Mouse (Mus musculus) MEL (cell line): ENCODE measurements at regions not wholly inside any gene's neighbourhood (a gene's known extent, or its start where the extent isn't known, plus 50 kb on each side); places are given as distances from the start of the nearest gene placed in this dataset.

ENCODE experiments used
- DNase-seq: peaks from one replicate; pipeline ENCODE4 v3.0.0; 2011; ENCODE audit warnings: low read depth, low spot score
- H3K27ac ChIP-seq: 2 replicates; pipeline ENCODE4 v1.5.1; 2012; ENCODE audit warnings: low read depth, mild to moderate bottlenecking, control low read depth, low read length, moderate library complexity; ENCODE audit not compliant: control insufficient read depth
- H3K27me3 ChIP-seq, 2 experiments: fragments of 150-350 bp in 1 of 2; sonication (generic) in 1 of 2; 2 replicates each; pipeline ENCODE4 v1.6.1; 2012; ENCODE audit warnings: low read length in 2 of 2, mild to moderate bottlenecking in 2 of 2, improper control_type of control experiment in 1 of 2, moderate library complexity in 1 of 2; ENCODE audit not compliant: insufficient read depth in 2 of 2, control insufficient read depth in 1 of 2
- H3K36me3 ChIP-seq, 2 experiments: 2 replicates each; pipeline ENCODE4 v1.6.1; 2012 to 2014; ENCODE audit warnings: low read length in 2 of 2, improper control_type of control experiment in 1 of 2, inconsistent platforms in 1 of 2, mild to moderate bottlenecking in 1 of 2; ENCODE audit not compliant: insufficient read depth in 2 of 2, control insufficient read depth in 1 of 2
- H3K4me1 ChIP-seq, 2 experiments: fragments of 150-350 bp in 1 of 2; sonication (generic) in 1 of 2; 2 replicates each; pipeline ENCODE4 v1.6.1; 2012; ENCODE audit warnings: low read length in 2 of 2, improper control_type of control experiment in 1 of 2, mild to moderate bottlenecking in 1 of 2; ENCODE audit not compliant: insufficient read depth in 2 of 2, control insufficient read depth in 1 of 2
- H3K4me3 ChIP-seq, 2 experiments: fragments of 150-350 bp in 1 of 2; sonication (generic) in 1 of 2; 2 replicates each; pipeline ENCODE4 v1.5.1; 2012; ENCODE audit warnings: low read depth in 2 of 2, low read length in 2 of 2, mild to moderate bottlenecking in 2 of 2, moderate library complexity in 2 of 2, control low read depth in 1 of 2, improper control_type of control experiment in 1 of 2; ENCODE audit not compliant: control insufficient read depth in 1 of 2, insufficient read depth in 1 of 2
- H3K79me2 ChIP-seq: 2 replicates; pipeline ENCODE4 v1.6.1; 2012; ENCODE audit warnings: mild to moderate bottlenecking, low read length, moderate library complexity; ENCODE audit not compliant: control insufficient read depth, poor library complexity, insufficient read depth
- H3K9ac ChIP-seq: 2 replicates; pipeline ENCODE4 v1.6.1; 2012; ENCODE audit warnings: low read depth, mild to moderate bottlenecking, control low read depth, low read length, moderate library complexity; ENCODE audit not compliant: control insufficient read depth, poor library complexity, severe bottlenecking
- H3K9me3 ChIP-seq: fragments of 150-350 bp; sonication (generic); replicated peaks from 2 replicates; pipeline ENCODE4 v1.6.1; 2012; ENCODE audit warnings: mild to moderate bottlenecking, low read length, improper control_type of control experiment, moderate library complexity; ENCODE audit not compliant: insufficient read depth
- BHLHE40 ChIP-seq: IDR thresholded peaks from 2 replicates; pipeline ENCODE4 v1.6.1; 2012; ENCODE audit warnings: low read depth, mild to moderate bottlenecking, inconsistent platforms, low read length, improper control_type of control experiment, borderline replicate concordance
- CHD1 ChIP-seq: IDR thresholded peaks from 2 replicates; pipeline ENCODE4 v1.6.1; 2012; ENCODE audit warnings: low read depth, mild to moderate bottlenecking, inconsistent platforms, low read length, improper control_type of control experiment
- CTCF ChIP-seq, 3 experiments: IDR thresholded peaks in 2 of 3; conservative IDR thresholded peaks in 1 of 3; 2 replicates each; pipeline ENCODE4 v1.5.1; 2011 to 2012; ENCODE audit warnings: low read length in 3 of 3, low read depth in 2 of 3, mild to moderate bottlenecking in 2 of 3, improper control_type of control experiment in 1 of 3, inconsistent platforms in 1 of 3, mixed read lengths in 1 of 3, moderate library complexity in 1 of 3; ENCODE audit not compliant: control insufficient read depth in 1 of 3, insufficient read depth in 1 of 3, poor library complexity in 1 of 3, severe bottlenecking in 1 of 3
- E2F4 ChIP-seq: IDR thresholded peaks from 2 replicates; pipeline ENCODE4 v1.6.1; 2011; ENCODE audit warnings: low read depth, low read length, improper control_type of control experiment, borderline replicate concordance
- ELF1 ChIP-seq: IDR thresholded peaks from 2 replicates; pipeline ENCODE4 v1.6.1; 2014; ENCODE audit warnings: low read depth, mild to moderate bottlenecking, inconsistent platforms, low read length, improper control_type of control experiment, moderate library complexity
- EP300 ChIP-seq, 2 experiments: IDR thresholded peaks; 2 replicates each; pipeline ENCODE4 v1.6.1; 2011; ENCODE audit warnings: improper control_type of control experiment in 2 of 2, low read length in 2 of 2, low read depth in 1 of 2, mild to moderate bottlenecking in 1 of 2
- GABPA ChIP-seq: IDR thresholded peaks from 2 replicates; pipeline ENCODE4 v1.6.1; 2012; ENCODE audit warnings: low read depth, mild to moderate bottlenecking, inconsistent platforms, low read length, improper control_type of control experiment, moderate library complexity
- HCFC1 ChIP-seq: IDR thresholded peaks from 2 replicates; pipeline ENCODE4 v1.6.1; 2012; ENCODE audit warnings: low read depth, mild to moderate bottlenecking, inconsistent platforms, low read length, improper control_type of control experiment, moderate library complexity
- KAT2A ChIP-seq: conservative IDR thresholded peaks from 2 replicates; pipeline ENCODE4 v1.6.1; 2012; ENCODE audit warnings: low read depth, low read length, improper control_type of control experiment, inconsistent platforms
- MYB ChIP-seq: IDR thresholded peaks from 2 replicates; pipeline ENCODE4 v1.6.1; 2011; ENCODE audit warnings: mild to moderate bottlenecking, low read depth, low read length, improper control_type of control experiment
- MYC ChIP-seq: IDR thresholded peaks from 2 replicates; pipeline ENCODE4 v1.6.1; 2011; ENCODE audit warnings: low read depth, mild to moderate bottlenecking, low read length, improper control_type of control experiment, moderate library complexity
- NRF1 ChIP-seq: IDR thresholded peaks from 2 replicates; pipeline ENCODE4 v1.6.1; 2014; ENCODE audit warnings: low read depth, mild to moderate bottlenecking, inconsistent platforms, low read length, improper control_type of control experiment, moderate library complexity; ENCODE audit not compliant: poor library complexity, insufficient read depth, severe bottlenecking
- POLR2A ChIP-seq, 2 experiments: IDR thresholded peaks; 2 replicates each; pipeline ENCODE4 v1.6.1; 2011 to 2012; ENCODE audit warnings: low read length in 2 of 2, mild to moderate bottlenecking in 2 of 2, control low read depth in 1 of 2, improper control_type of control experiment in 1 of 2, low read depth in 1 of 2, moderate library complexity in 1 of 2; ENCODE audit not compliant: control insufficient read depth in 1 of 2, insufficient read depth in 1 of 2, poor library complexity in 1 of 2
- POLR2AphosphoS2 ChIP-seq: IDR thresholded peaks from 2 replicates; pipeline ENCODE4 v1.6.1; 2011; ENCODE audit warnings: low read length, improper control_type of control experiment
- POLR2AphosphoS5 ChIP-seq: IDR thresholded peaks from 2 replicates; pipeline ENCODE4 v1.6.1; 2012; ENCODE audit warnings: low read depth, borderline replicate concordance, mild to moderate bottlenecking, inconsistent platforms, low read length, moderate library complexity, mixed read lengths
- RCOR1 ChIP-seq: IDR thresholded peaks from 2 replicates; pipeline ENCODE4 v1.6.1; 2012; ENCODE audit warnings: low read depth, mild to moderate bottlenecking, inconsistent platforms, low read length, improper control_type of control experiment
- SIN3A ChIP-seq: IDR thresholded peaks from 2 replicates; pipeline ENCODE4 v1.6.1; 2012; ENCODE audit warnings: low read length, improper control_type of control experiment, inconsistent platforms
- TAL1 ChIP-seq: IDR thresholded peaks from 2 replicates; pipeline ENCODE4 v1.6.1; 2012; ENCODE audit warnings: mild to moderate bottlenecking, inconsistent platforms, low read length, moderate library complexity, mixed read lengths
- TCF12 ChIP-seq: IDR thresholded peaks from 2 replicates; pipeline ENCODE4 v1.6.1; 2014; ENCODE audit warnings: low read depth, mild to moderate bottlenecking, inconsistent platforms, low read length, improper control_type of control experiment, moderate library complexity
- UBTF ChIP-seq: IDR thresholded peaks from 2 replicates; pipeline ENCODE4 v1.6.1; 2012; ENCODE audit warnings: low read depth, mild to moderate bottlenecking, inconsistent platforms, low read length, improper control_type of control experiment, moderate library complexity, borderline replicate concordance; ENCODE audit not compliant: insufficient read depth
- USF2 ChIP-seq, 2 experiments: IDR thresholded peaks; 2 replicates each; pipeline ENCODE4 v1.6.1; 2011 to 2012; ENCODE audit warnings: improper control_type of control experiment in 2 of 2, low read length in 2 of 2, borderline replicate concordance in 1 of 2, inconsistent platforms in 1 of 2, low read depth in 1 of 2, mild to moderate bottlenecking in 1 of 2; ENCODE audit not compliant: insufficient read depth in 1 of 2

GRCm38 (mm10) chr3:52422826-52423225 is 154.7 kb downstream of the Foxo1 start:
- Histone ChIP-seq H3K4me1 (no peaks in the 10 kb centered on the region), H3K9me3 (no peaks in the 10 kb centered on the region), H3K27ac (no peak overlapping the region), H3K9ac (no peak overlapping the region), H3K27me3 (no peaks in the 10 kb centered on the region), H3K79me2 (no peaks in the 10 kb centered on the region), H3K4me3 (no peak overlapping the region), H3K36me3 (no peaks in the 10 kb centered on the region)
- no peak for TF ChIP-seq MYC
- no peak for TF ChIP-seq E2F4
- no peak for TF ChIP-seq POLR2AphosphoS5
- no peak for TF ChIP-seq RCOR1
- no peak for TF ChIP-seq KAT2A
- no peak for TF ChIP-seq POLR2AphosphoS2
- TF ChIP-seq EP300 (IDR thresholded peaks at IDR 0.05; ENCODE audit: low read depth in 1 of 2, low read length in 2 of 2) = no peak
- TF ChIP-seq TCF12 = no peak
- TF ChIP-seq ELF1 = no peak
- no peak for TF ChIP-seq CTCF (IDR thresholded peaks at IDR 0.05 in 2 of 3, conservative IDR thresholded peaks at IDR 0.05 in 1 of 3; ENCODE audit: control insufficient read depth in 1 of 3, insufficient read depth in 1 of 3, low read depth in 2 of 3, low read length in 3 of 3, poor library complexity in 1 of 3, severe bottlenecking in 1 of 3)
- no peak for TF ChIP-seq USF2 (IDR thresholded peaks at IDR 0.05; ENCODE audit: borderline replicate concordance in 1 of 2, insufficient read depth in 1 of 2, low read depth in 1 of 2, low read length in 2 of 2)
- no peak for TF ChIP-seq CHD1
- DNase-seq = no peak

GRCm38 (mm10) chr3:52416261-52416660 is 148.1 kb downstream of the Foxo1 start:
- no peak for TF ChIP-seq POLR2A (IDR thresholded peaks at IDR 0.05; ENCODE audit: control insufficient read depth in 1 of 2, insufficient read depth in 1 of 2, low read depth in 1 of 2, low read length in 2 of 2, poor library complexity in 1 of 2)
- TF ChIP-seq TAL1 = no peak
- TF ChIP-seq ELF1 = no peak
- TF ChIP-seq SIN3A = no peak
- TF ChIP-seq KAT2A = no peak
- no peak for TF ChIP-seq MYC
- no peak for TF ChIP-seq TCF12
- TF ChIP-seq MYB = no peak
- no peak for TF ChIP-seq NRF1
- TF ChIP-seq UBTF = no peak
- no peak for TF ChIP-seq CHD1
- no peak for TF ChIP-seq POLR2AphosphoS2
- TF ChIP-seq GABPA = no peak
- no peak for TF ChIP-seq HCFC1
- TF ChIP-seq BHLHE40 = no peak
- TF ChIP-seq, all 39 proteins: peak for 0
- Histone ChIP-seq H3K79me2 (no peaks in the 10 kb centered on the region), H3K27ac (no peak overlapping the region), H3K36me3 (no peaks in the 10 kb centered on the region), H3K4me1 (no peaks in the 10 kb centered on the region), H3K9me3 (no peaks in the 10 kb centered on the region), H3K27me3 (no peaks in the 10 kb centered on the region), H3K9ac (no peak overlapping the region), H3K4me3 (no peak overlapping the region)
- DNase-seq = no peak
